Mouse (Mus musculus) kidney, embryonic 16.5 days (tissue): ENCODE measurements around the gene Cd151. TPM values are rescaled to one million over a fixed set of nuclear protein-coding genes. Genes with fewer than 3 reads are reported as not detected.
A peak's percentile ranks its signal among the peaks of the same experiment; 100 is the strongest.

ENCODE experiments used
- ATAC-seq: fragments of 200-750 bp; cut with Nextera tagmentation; 2 replicates; pipeline ENCODE4 v1.8.0; 2017; ENCODE audit warnings: moderate TSS enrichment; ENCODE audit not compliant: low FRiP score, low TSS enrichment
- H3K27ac ChIP-seq: fragments of 300-500 bp; sonication (generic); 2 replicates; pipeline ENCODE4 v1.5.1; 2014; ENCODE audit warnings: low read length
- H3K27me3 ChIP-seq: fragments of 300-500 bp; sonication (generic); 2 replicates; pipeline ENCODE4 v1.6.1; 2014; ENCODE audit warnings: low read length, control low read depth, mixed read lengths; ENCODE audit not compliant: insufficient read depth
- H3K36me3 ChIP-seq: fragments of 300-500 bp; sonication (generic); 2 replicates; pipeline ENCODE4 v1.6.1; 2014; ENCODE audit warnings: low read length, control low read depth, mixed read lengths; ENCODE audit not compliant: insufficient read depth
- H3K4me1 ChIP-seq: fragments of 300-500 bp; sonication (generic); 2 replicates; pipeline ENCODE4 v1.6.1; 2014; ENCODE audit warnings: low read length, control low read depth, mixed read lengths; ENCODE audit not compliant: insufficient read depth
- H3K4me2 ChIP-seq: fragments of 300-500 bp; sonication (generic); replicated peaks from 2 replicates; pipeline ENCODE4 v1.6.1; 2014; ENCODE audit warnings: low read depth, low read length
- H3K4me3 ChIP-seq: fragments of 300-500 bp; sonication (generic); 2 replicates; pipeline ENCODE4 v1.5.1; 2014; ENCODE audit warnings: mild to moderate bottlenecking, low read length
- H3K9ac ChIP-seq: fragments of 300-500 bp; sonication (generic); replicated peaks from 2 replicates; pipeline ENCODE4 v1.6.1; 2014; ENCODE audit warnings: low read length
- H3K9me3 ChIP-seq: fragments of 300-500 bp; sonication (generic); 2 replicates; pipeline ENCODE4 v1.6.1; 2016; ENCODE audit warnings: low read length, control low read depth
- WGBS: fragments of 180-500 bp; shearing (Covaris S2); extraction: QIAGEN DNeasy Blood & Tissue Kit; methylation state at CpG from one replicate; pipeline ENCODE4 v1.1.7; 2014; 5-methylcytosine and 5-hydroxymethylcytosine counted together
- polyA plus RNA-seq: library from polyadenylated mRNA; unstranded; fragments of >200 nt; fragmentation: Nextera tagmentation; extraction: Ambion mirVana; gene quantifications from 2 replicates; pipeline ENCODE4 v1.2.1, GENCODE M21; 2015

Cd151 gene
- polyA plus RNA-seq, 1 experiment from 2014 or later: 54.3 TPM

GRCm38 (mm10) chr7:141429840-141430584 lies 37.2 kb upstream of the Cd151 start:
- Histone ChIP-seq H3K27me3 (no peaks in the 10 kb centered on the region), H3K4me2 (peak overlapping the region; percentile 37; the same call in 1 of the 2 replicates), H3K4me3 (no peak overlapping the region), H3K9ac (no peak overlapping the region), H3K27ac (no peak overlapping the region; the same call in 1 of the 2 replicates), H3K9me3 (no peaks in the 10 kb centered on the region), H3K4me1 (peaks cover 27% of the 10 kb centered on the region), H3K36me3 (peaks cover 34% of the 10 kb centered on the region)
- 62% methylated on average over 9 of the region's 9 CpGs for WGBS
- ATAC-seq: peak; percentile 3; the same call in 1 of the 2 replicates

- Histone ChIP-seq H3K27me3 (no peaks in the 10 kb centered on the region), H3K4me3 (no peak overlapping the region), H3K9me3 (no peaks in the 10 kb centered on the region), H3K4me2 (no peak overlapping the region), H3K27ac (no peak overlapping the region), H3K4me1 (peaks cover 32% of the 10 kb centered on the region), H3K36me3 (peaks cover 34% of the 10 kb centered on the region), H3K9ac (no peak overlapping the region)
- ATAC-seq: no peak
- 94% methylated on average over 9 of the region's 9 CpGs for WGBS
Observed at GRCm38 (mm10) chr7:141430585-141431240, 36.5 kb upstream of the Cd151 start.

GRCm38 (mm10) chr7:141431434-141432185 lies 35.6 kb upstream of the Cd151 start:
- no peaks in the 10 kb centered on the region for H3K9me3 ChIP-seq
- no peak overlapping the region for H3K4me2 ChIP-seq
- H3K27ac ChIP-seq: no peak overlapping the region
- H3K4me3 ChIP-seq: no peak overlapping the region
- no peak overlapping the region for H3K9ac ChIP-seq
- H3K36me3 ChIP-seq: peaks cover 34% of the 10 kb centered on the region
- WGBS: 91% methylated on average over 19 of the region's 19 CpGs
- ATAC-seq: no peak
- peaks cover 41% of the 10 kb centered on the region for H3K4me1 ChIP-seq
- no peaks in the 10 kb centered on the region for H3K27me3 ChIP-seq

- H3K27me3 ChIP-seq: no peaks in the 10 kb centered on the region
- H3K9ac ChIP-seq: no peak overlapping the region
- no peaks in the 10 kb centered on the region for H3K9me3 ChIP-seq
- peaks cover 46% of the 10 kb centered on the region for H3K4me1 ChIP-seq
- WGBS: 55% methylated on average over 8 of the region's 8 CpGs
- H3K4me3 ChIP-seq: no peak overlapping the region
- no peak overlapping the region for H3K4me2 ChIP-seq
- H3K36me3 ChIP-seq: peaks cover 34% of the 10 kb centered on the region
- no peak overlapping the region for H3K27ac ChIP-seq
- ATAC-seq: no peak
Observed at GRCm38 (mm10) chr7:141432186-141432611, 35.0 kb upstream of the Cd151 start.

- Histone ChIP-seq H3K9ac (0 out of 2 replicates have a peak overlapping the region, but pooled peaks have one; percentile 4), H3K36me3 (peaks cover 34% of the 10 kb centered on the region), H3K4me1 (peaks cover 46% of the 10 kb centered on the region), H3K27ac (no peak overlapping the region), H3K9me3 (no peaks in the 10 kb centered on the region), H3K4me3 (no peak overlapping the region), H3K27me3 (no peaks in the 10 kb centered on the region), H3K4me2 (no peak overlapping the region)
- ATAC-seq: no peak
- 84% methylated on average over 6 of the region's 6 CpGs for WGBS
Observed at GRCm38 (mm10) chr7:141432741-141433516, 34.3 kb upstream of the Cd151 start.

GRCm38 (mm10) chr7:141433517-141434400 lies 33.4 kb upstream of the Cd151 start:
- H3K27me3 ChIP-seq: no peaks in the 10 kb centered on the region
- no peak overlapping the region for H3K27ac ChIP-seq
- H3K36me3 ChIP-seq: peaks cover 40% of the 10 kb centered on the region
- H3K4me3 ChIP-seq: peak overlapping the region; percentile 57
- 67% methylated on average over 15 of the region's 15 CpGs for WGBS
- peaks cover 46% of the 10 kb centered on the region for H3K4me1 ChIP-seq
- H3K4me2 ChIP-seq: peak overlapping the region; percentile 87
- H3K9me3 ChIP-seq: no peaks in the 10 kb centered on the region
- ATAC-seq: no peak
- peak overlapping the region; percentile 65 for H3K9ac ChIP-seq

DNA sequence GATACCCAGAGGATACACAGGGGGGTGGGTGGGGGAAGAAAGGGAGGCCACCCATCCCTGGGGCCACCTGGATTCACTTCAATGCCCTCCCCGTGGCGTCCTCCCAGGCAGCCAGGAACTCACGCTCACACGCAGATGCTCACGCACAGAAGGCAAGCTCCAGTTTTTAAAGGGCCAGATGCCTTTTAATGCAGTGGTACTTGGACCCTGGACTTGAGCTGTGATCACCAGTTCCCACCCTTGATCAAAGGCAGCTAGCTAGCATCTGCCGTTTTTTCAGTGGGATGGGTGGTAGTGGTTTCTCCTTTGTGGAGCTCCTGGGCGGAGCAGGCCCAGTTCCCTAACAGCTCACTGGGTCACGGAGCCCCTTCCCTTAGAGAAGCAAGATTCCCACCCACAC lies 32.7 kb upstream of the Cd151 start:
- H3K36me3 ChIP-seq: peaks cover 46% of the 10 kb centered on the region
- H3K4me1 ChIP-seq: peaks cover 39% of the 10 kb centered on the region
- no peaks in the 10 kb centered on the region for H3K9me3 ChIP-seq
- 14% methylated on average over 8 of the region's 8 CpGs for WGBS
- no peak for ATAC-seq
- H3K4me3 ChIP-seq: peak overlapping the region; percentile 57
- H3K9ac ChIP-seq: peak overlapping the region; percentile 65
- peak overlapping the region; percentile 44 for H3K27ac ChIP-seq
- H3K27me3 ChIP-seq: no peaks in the 10 kb centered on the region
- peak overlapping the region; percentile 87 for H3K4me2 ChIP-seq

DNA sequence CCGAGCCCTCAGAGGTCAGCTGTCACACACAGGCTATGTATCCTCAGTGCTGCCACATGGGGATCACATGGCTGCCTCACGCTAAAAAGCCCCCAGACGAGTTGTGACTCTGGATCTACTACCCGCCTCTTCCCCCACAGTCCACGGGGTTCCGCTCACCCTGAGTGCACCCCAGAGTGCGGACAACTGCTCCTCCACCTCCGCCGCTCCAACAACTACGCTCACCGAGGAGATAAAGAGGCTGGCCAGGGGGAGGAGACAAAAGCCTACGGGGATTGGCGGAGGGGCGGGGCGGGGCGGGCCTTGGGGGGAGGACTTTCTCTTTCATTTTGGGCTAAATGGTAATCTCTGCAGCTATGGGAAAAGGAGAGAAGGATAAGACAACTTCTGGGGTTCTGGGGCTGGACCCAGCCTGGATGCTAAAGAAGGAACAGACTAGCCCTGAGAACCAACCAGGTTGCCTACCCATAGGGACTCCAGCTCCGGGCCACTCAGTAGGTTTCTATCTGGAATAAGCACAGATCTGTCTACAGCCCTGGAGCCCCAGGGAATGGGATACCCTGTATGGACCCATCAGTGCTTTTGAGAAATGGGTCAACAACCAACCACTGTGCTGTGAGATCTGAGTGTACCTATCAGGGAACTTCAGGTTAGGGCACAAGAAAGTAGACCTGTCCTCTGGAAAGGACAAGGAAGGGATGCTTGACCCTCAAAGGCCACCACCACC lies 31.9 kb upstream of the Cd151 start:
- Histone ChIP-seq H3K9ac (peak overlapping the region; percentile 65), H3K4me1 (peaks cover 32% of the 10 kb centered on the region), H3K27me3 (no peaks in the 10 kb centered on the region), H3K4me2 (peak overlapping the region; percentile 87), H3K36me3 (peaks cover 50% of the 10 kb centered on the region), H3K27ac (peak overlapping the region; percentile 44), H3K9me3 (no peaks in the 10 kb centered on the region), H3K4me3 (peak overlapping the region; percentile 57)
- 5% methylated on average over 17 of the region's 17 CpGs for WGBS
- no peak for ATAC-seq
